Mouse (Mus musculus) embryonic facial prominence, embryonic 11.5 days (tissue): ENCODE results near the gene Prdm15. TPM values are rescaled to one million over a fixed set of nuclear protein-coding genes. Genes with fewer than 3 reads are reported as not detected.

Experiments
- ATAC-seq: fragments of 200-750 bp; cut with Nextera tagmentation; replicated peaks from 2 replicates; pipeline ENCODE4 v1.8.0; 2017; ENCODE audit warnings: low read depth; ENCODE audit not compliant: insufficient number of reproducible peaks, low FRiP score, low TSS enrichment
- DNase-seq: peaks from one replicate; pipeline ENCODE4 v3.0.0-alpha.2; 2015; ENCODE audit warnings: low spot score
- H3K27ac ChIP-seq: fragments of 300-500 bp; sonication (generic); replicated peaks from 2 replicates; pipeline ENCODE4 v1.5.1; 2014; ENCODE audit warnings: mild to moderate bottlenecking, low read depth, low read length, control low read depth
- H3K27me3 ChIP-seq: fragments of 300-500 bp; sonication (generic); 2 replicates; pipeline ENCODE4 v1.6.1; 2014; ENCODE audit warnings: mild to moderate bottlenecking, low read length, moderate library complexity, mixed read lengths; ENCODE audit not compliant: control insufficient read depth, insufficient read depth
- H3K36me3 ChIP-seq: fragments of 300-500 bp; sonication (generic); replicated peaks from 2 replicates; pipeline ENCODE4 v1.6.1; 2014; ENCODE audit warnings: low read depth, mild to moderate bottlenecking, low read length, moderate library complexity, mixed read lengths; ENCODE audit not compliant: control insufficient read depth, insufficient read depth
- H3K4me1 ChIP-seq: fragments of 300-500 bp; sonication (generic); 2 replicates; pipeline ENCODE4 v1.6.1; 2014; ENCODE audit warnings: low read length, mixed read lengths; ENCODE audit not compliant: control insufficient read depth, insufficient read depth
- H3K4me2 ChIP-seq: fragments of 300-500 bp; sonication (generic); 2 replicates; pipeline ENCODE4 v1.6.1; 2014; ENCODE audit warnings: low read depth, mild to moderate bottlenecking, control low read depth, low read length, moderate library complexity
- H3K4me3 ChIP-seq: fragments of 300-500 bp; sonication (generic); 2 replicates; pipeline ENCODE4 v1.5.1; 2014; ENCODE audit warnings: low read depth, low read length, control low read depth
- H3K9ac ChIP-seq: fragments of 300-500 bp; sonication (generic); replicated peaks from 2 replicates; pipeline ENCODE4 v1.6.1; 2014; ENCODE audit warnings: mild to moderate bottlenecking, control low read depth, low read length
- H3K9me3 ChIP-seq: fragments of 300-500 bp; sonication (generic); replicated peaks from 2 replicates; pipeline ENCODE4 v1.6.1; 2016; ENCODE audit warnings: mild to moderate bottlenecking, low read length, inconsistent platforms, mixed read lengths; ENCODE audit not compliant: control insufficient read depth
- WGBS: fragments of 180-500 bp; shearing (Covaris S2); extraction: QIAGEN DNeasy Blood & Tissue Kit; methylation state at CpG from one replicate; pipeline ENCODE4 v1.1.7; 2014; 5-methylcytosine and 5-hydroxymethylcytosine counted together
- polyA plus RNA-seq: library from polyadenylated mRNA; unstranded; fragments of >200 nt; fragmentation: Nextera tagmentation; extraction: Ambion mirVana; gene quantifications from 2 replicates; pipeline ENCODE4 v1.2.1, GENCODE M21; 2014

The Prdm15 gene
- 10.3 and 10.7 TPM in 2 replicates for polyA plus RNA-seq

- H3K27me3 ChIP-seq: no peaks in the 10 kb centered on the region
- H3K36me3 ChIP-seq: no peaks in the 10 kb centered on the region
- no peaks in the 10 kb centered on the region for H3K4me1 ChIP-seq
- 1% methylated on average over 31 of the region's 31 CpGs for WGBS
- peak within 1 kb of the TSS; percentile 91 for H3K4me3 ChIP-seq
- peak within 1 kb of the TSS; percentile 99 for H3K9ac ChIP-seq
- H3K27ac ChIP-seq: peak within 1 kb of the TSS; percentile 98
- ATAC-seq (peak; percentile 86), DNase-seq (peak; percentile 89)
- peak within 1 kb of the TSS; percentile 67 for H3K4me2 ChIP-seq
- H3K9me3 ChIP-seq: no peaks in the 10 kb centered on the region
These were observed at the start of gene Prdm15 for GRCm38 (mm10) chr16:97851741-97852319. TSS of gene Prdm15 (minus strand) at chr16:97851850.

DNA sequence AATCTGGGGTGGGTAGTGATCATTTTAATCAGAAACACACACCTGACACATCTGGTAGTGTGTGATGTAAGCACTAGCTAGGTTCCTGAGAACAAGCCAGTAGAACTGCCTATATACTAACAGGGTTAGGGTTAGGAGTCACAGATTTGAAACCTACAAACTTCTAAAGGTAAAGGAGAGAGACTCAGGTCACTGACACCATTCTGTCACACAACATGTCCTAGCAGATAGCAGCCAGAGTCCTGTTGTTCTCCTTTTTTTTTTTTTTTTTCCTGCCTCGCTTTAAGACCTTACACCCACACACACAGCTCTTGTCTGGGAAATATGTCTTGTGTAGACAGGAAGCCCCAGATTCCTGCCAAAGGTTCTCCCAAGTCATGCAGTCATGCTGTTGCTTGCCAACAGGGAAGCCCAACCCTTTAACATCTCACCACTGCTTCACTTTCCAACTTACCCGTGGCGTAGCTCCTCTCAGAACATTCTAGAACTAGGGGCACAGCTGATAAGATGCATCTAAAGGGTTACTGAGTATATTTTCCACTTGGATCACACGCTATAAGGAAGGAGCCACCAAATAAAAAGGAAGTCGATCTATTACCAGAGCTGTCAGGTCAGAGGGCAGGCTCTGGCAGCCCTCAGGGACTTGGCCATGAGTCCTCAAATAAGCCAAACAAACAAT is 45.8 kb upstream of the Prdm15 start:
- no peaks in the 10 kb centered on the region for H3K36me3 ChIP-seq
- no peak overlapping the region for H3K4me2 ChIP-seq
- no peaks in the 10 kb centered on the region for H3K9me3 ChIP-seq
- no peak for ATAC-seq
- H3K27me3 ChIP-seq: no peaks in the 10 kb centered on the region
- no peak overlapping the region for H3K9ac ChIP-seq
- no peak overlapping the region for H3K4me3 ChIP-seq
- DNase-seq: no peak
- 74% methylated on average over 5 of the region's 5 CpGs for WGBS
- H3K4me1 ChIP-seq: no peaks in the 10 kb centered on the region
- no peak overlapping the region for H3K27ac ChIP-seq

- no peak overlapping the region for H3K27ac ChIP-seq
- ATAC-seq: no peak
These were observed 36.1 kb upstream of the Prdm15 start for GRCm38 (mm10) chr16:97887762-97888161.

GRCm38 (mm10) chr16:97883696-97884095 is 32.0 kb upstream of the Prdm15 start:
- H3K4me2 ChIP-seq: no peak overlapping the region
- H3K4me1 ChIP-seq: no peaks in the 10 kb centered on the region
- no peaks in the 10 kb centered on the region for H3K9me3 ChIP-seq
- no peaks in the 10 kb centered on the region for H3K36me3 ChIP-seq
- ATAC-seq (no peak), DNase-seq (no peak)
- H3K27ac ChIP-seq: no peak overlapping the region
- H3K27me3 ChIP-seq: no peaks in the 10 kb centered on the region
- H3K4me3 ChIP-seq: no peak overlapping the region
- WGBS: 100% methylated on average over 1 of the region's 1 CpGs
- H3K9ac ChIP-seq: no peak overlapping the region

More at GRCm38 (mm10) chr16:97887762-97888161, 36.1 kb upstream of the Prdm15 start:
- Histone ChIP-seq H3K4me1 (no peaks in the 10 kb centered on the region), H3K9ac (no peak overlapping the region), H3K9me3 (no peaks in the 10 kb centered on the region), H3K36me3 (no peaks in the 10 kb centered on the region), H3K4me2 (no peak overlapping the region), H3K27me3 (no peaks in the 10 kb centered on the region), H3K4me3 (no peak overlapping the region)
- no peak for DNase-seq

DNA sequence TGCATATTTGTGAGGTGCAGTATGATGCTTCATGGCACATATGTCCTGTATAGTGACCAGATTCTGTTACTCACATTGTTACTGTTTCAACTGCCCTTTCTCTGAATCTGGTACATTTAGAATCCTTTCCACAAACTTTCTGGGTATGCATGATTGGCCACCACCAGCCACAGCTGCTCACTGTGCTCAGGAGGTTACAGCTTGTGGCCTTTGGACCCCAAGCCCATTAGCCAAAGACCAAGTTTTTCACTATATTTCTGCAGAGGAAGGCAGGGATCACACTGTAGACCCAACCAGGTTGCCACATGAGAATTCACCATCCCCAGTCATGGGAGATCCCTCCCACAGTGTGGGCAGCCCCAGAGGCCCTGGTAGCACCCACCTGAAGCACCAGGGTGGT is 31.2 kb upstream of the Prdm15 start:
- H3K36me3 ChIP-seq: no peaks in the 10 kb centered on the region
- H3K27ac ChIP-seq: no peak overlapping the region
- no peak overlapping the region for H3K4me3 ChIP-seq
- no peak overlapping the region for H3K4me2 ChIP-seq
- ATAC-seq: no peak
- H3K9ac ChIP-seq: no peak overlapping the region
- no peaks in the 10 kb centered on the region for H3K27me3 ChIP-seq
- H3K9me3 ChIP-seq: no peaks in the 10 kb centered on the region
- no peak for DNase-seq
- H3K4me1 ChIP-seq: no peaks in the 10 kb centered on the region

GRCm38 (mm10) chr16:97879134-97879533 is 27.5 kb upstream of the Prdm15 start:
- no peak overlapping the region for H3K4me3 ChIP-seq
- H3K27me3 ChIP-seq: no peaks in the 10 kb centered on the region
- H3K4me1 ChIP-seq: no peaks in the 10 kb centered on the region
- DNase-seq: peak; percentile 58
- no peak overlapping the region for H3K4me2 ChIP-seq
- no peak for ATAC-seq
- no peaks in the 10 kb centered on the region for H3K36me3 ChIP-seq
- H3K27ac ChIP-seq: no peak overlapping the region
- WGBS: 81% methylated on average over 1 of the region's 1 CpGs
- H3K9me3 ChIP-seq: no peaks in the 10 kb centered on the region
- no peak overlapping the region for H3K9ac ChIP-seq

DNA sequence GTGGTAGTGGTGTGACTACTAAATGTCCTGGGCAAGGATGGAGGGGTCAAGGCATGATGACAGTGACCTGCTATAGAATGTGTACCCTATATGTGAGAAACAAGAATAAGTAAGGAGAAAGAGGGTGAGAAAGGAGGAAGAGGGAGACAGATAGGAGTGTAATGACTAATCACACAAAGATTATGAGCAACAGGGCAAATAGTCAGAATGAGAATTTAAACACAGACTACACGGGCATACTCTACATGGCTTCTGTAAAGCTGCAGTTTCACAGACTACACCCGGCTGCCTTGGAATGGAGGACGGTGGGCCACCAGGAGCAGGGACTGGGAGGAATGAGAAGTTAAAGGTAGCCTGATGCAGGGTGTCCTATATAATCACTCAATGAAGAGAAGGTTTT is 25.9 kb upstream of the Prdm15 start:
- H3K4me1 ChIP-seq: no peaks in the 10 kb centered on the region
- no peaks in the 10 kb centered on the region; the same call in 1 of the 2 replicates for H3K36me3 ChIP-seq
- DNase-seq (no peak), ATAC-seq (no peak)
- no peak overlapping the region for H3K4me3 ChIP-seq
- H3K4me2 ChIP-seq: no peak overlapping the region
- no peak overlapping the region for H3K27ac ChIP-seq
- H3K9me3 ChIP-seq: no peaks in the 10 kb centered on the region
- H3K27me3 ChIP-seq: no peaks in the 10 kb centered on the region
- 89% methylated on average over 3 of the region's 3 CpGs for WGBS
- no peak overlapping the region for H3K9ac ChIP-seq

GRCm38 (mm10) chr16:97875101-97875500 is 23.5 kb upstream of the Prdm15 start:
- Histone ChIP-seq H3K36me3 (no peaks in the 10 kb centered on the region; the same call in 1 of the 2 replicates), H3K27ac (no peak overlapping the region), H3K4me3 (no peak overlapping the region), H3K9ac (no peak overlapping the region), H3K9me3 (no peaks in the 10 kb centered on the region), H3K4me1 (no peaks in the 10 kb centered on the region), H3K4me2 (no peak overlapping the region), H3K27me3 (no peaks in the 10 kb centered on the region)
- ATAC-seq (no peak), DNase-seq (no peak)
- WGBS: 86% methylated on average over 4 of the region's 4 CpGs
